Comparison of ENCODE assay signal across 19 mouse cellular contexts in the genomic region with DNA sequence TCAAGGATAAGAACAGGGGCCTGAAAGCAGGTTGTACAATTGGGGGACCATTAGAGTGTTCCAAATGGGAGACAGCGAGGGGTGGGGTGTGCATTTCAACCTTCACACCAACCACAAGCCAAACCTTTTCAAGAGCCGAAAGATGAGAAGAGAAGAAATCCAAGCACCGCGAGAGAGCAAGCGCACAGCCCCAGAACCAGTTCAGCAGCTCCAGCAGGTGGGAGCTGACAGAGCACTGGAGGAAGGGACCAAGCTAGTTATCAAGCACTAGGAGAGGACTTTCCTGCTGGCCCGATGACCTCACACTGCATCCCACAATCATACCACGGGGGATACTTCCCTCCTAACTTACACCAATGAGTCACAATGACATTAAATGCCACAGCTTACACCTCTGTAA. TPM values are rescaled to one million over a fixed set of nuclear protein-coding genes. Genes with fewer than 3 reads are reported as not detected.
DNase-seq lines count a peak whose midpoint lies in the region; ATAC-seq lines count a peak whose summit lies in the region.
"Had no signal": no experiment of that assay in that cellular context is flagged by ENCODE, and none has a peak within 500 bp of the region (broad histone marks: within the 10 kb centered on the region; RNA-seq: fewer than 3 reads in every experiment).

No protein-coding gene starts in this region.

- no peak for DNase-seq in embryonic facial prominence, embryonic 10.5 days (ENCODE audit: low spot score)
- DNase-seq in kidney, postnatal 25 days = no peak
- DNase-seq in urinary bladder, postnatal 14 days (ENCODE audit: low spot score) = peak; percentile 64
- no peak for DNase-seq in urinary bladder, adult 2 months (ENCODE audit: low spot score)
- no peak for DNase-seq in Muller cell, postnatal 12 days (ENCODE audit: inconsistent ontology term)
- DNase-seq in midbrain, embryonic 10.5 days (ENCODE audit: low spot score) = no peak
- DNase-seq: adrenal gland, postnatal 14 days; cerebellum, adult 11-12 months; cerebellum, postnatal 25 days; heart, adult 18-20 months; kidney, postnatal 10 days; spleen, adult 18-20 months; thymus, postnatal 14 days had no signal

- H3K9me3 ChIP-seq in embryonic facial prominence, embryonic 12.5 days = no peaks in the 10 kb centered on the region
- no peaks in the 10 kb centered on the region for H3K9me3 ChIP-seq in embryonic facial prominence, embryonic 10.5 days
- H3K9me3 ChIP-seq in kidney, embryonic 15.5 days (replicated peaks) = no peaks in the 10 kb centered on the region
- no peaks in the 10 kb centered on the region for H3K9me3 ChIP-seq in midbrain, embryonic 10.5 days (replicated peaks)
- H3K9me3 ChIP-seq: limb, embryonic 12.5 days; neural tube, embryonic 12.5 days had no signal

- peak; percentile 54; the same call in 1 of the 2 replicates for ATAC-seq in embryonic facial prominence, embryonic 12.5 days (ENCODE audit: insufficient number of reproducible peaks, insufficient read depth, low FRiP score, low TSS enrichment)
- ATAC-seq in kidney, embryonic 15.5 days (replicated peaks; ENCODE audit: low FRiP score) = peak; percentile 34
- ATAC-seq: inflammation-experienced regulatory T-cells, adult 6 months had no signal

- H3K27me3 ChIP-seq in embryonic facial prominence, embryonic 12.5 days = no peaks in the 10 kb centered on the region
- H3K27me3 ChIP-seq in embryonic facial prominence, embryonic 10.5 days (replicated peaks; ENCODE audit: low read depth, poor library complexity, severe bottlenecking) = no peaks in the 10 kb centered on the region; the same call in 1 of the 2 replicates
- no peaks in the 10 kb centered on the region for H3K27me3 ChIP-seq in kidney, embryonic 15.5 days
- peaks cover 98% of the 10 kb centered on the region for H3K27me3 ChIP-seq in midbrain, embryonic 10.5 days (ENCODE audit: low read depth, poor library complexity, severe bottlenecking)
- H3K27me3 ChIP-seq: CH12.LX; limb, embryonic 12.5 days; neural tube, embryonic 12.5 days had no signal

- WGBS in embryonic facial prominence, embryonic 12.5 days = 56% methylated on average over 7 of the region's 7 CpGs
- 73% methylated on average over 7 of the region's 7 CpGs for WGBS in embryonic facial prominence, embryonic 10.5 days
- WGBS in kidney, embryonic 15.5 days = 52% methylated on average over 7 of the region's 7 CpGs
- WGBS in midbrain, embryonic 10.5 days = 82% methylated on average over 7 of the region's 7 CpGs

- H3K4me3 ChIP-seq in embryonic facial prominence, embryonic 12.5 days = no peak overlapping the region
- H3K4me3 ChIP-seq in embryonic facial prominence, embryonic 10.5 days = no peak overlapping the region
- H3K4me3 ChIP-seq in kidney, embryonic 15.5 days (replicated peaks) = no peak overlapping the region
- H3K4me3 ChIP-seq in midbrain, embryonic 10.5 days = no peak overlapping the region
- H3K4me3 ChIP-seq: limb, embryonic 12.5 days; neural tube, embryonic 12.5 days had no signal

- H3K36me3 ChIP-seq in embryonic facial prominence, embryonic 12.5 days = peaks cover 7% of the 10 kb centered on the region; the same call in 1 of the 2 replicates
- peaks cover 46% of the 10 kb centered on the region for H3K36me3 ChIP-seq in embryonic facial prominence, embryonic 10.5 days (replicated peaks)
- peaks cover 5% of the 10 kb centered on the region; the same call in 1 of the 2 replicates for H3K36me3 ChIP-seq in kidney, embryonic 15.5 days
- H3K36me3 ChIP-seq in midbrain, embryonic 10.5 days = peaks cover 17% of the 10 kb centered on the region

- no peak overlapping the region; the same call in 1 of the 2 replicates for H3K27ac ChIP-seq in embryonic facial prominence, embryonic 12.5 days
- H3K27ac ChIP-seq in embryonic facial prominence, embryonic 10.5 days (replicated peaks) = no peak overlapping the region
- H3K27ac ChIP-seq in kidney, embryonic 15.5 days = no peak overlapping the region
- H3K27ac ChIP-seq in midbrain, embryonic 10.5 days (replicated peaks) = no peak overlapping the region
- H3K27ac ChIP-seq: limb, embryonic 12.5 days; neural tube, embryonic 12.5 days had no signal

- H3K4me2 ChIP-seq in embryonic facial prominence, embryonic 12.5 days (replicated peaks) = no peak overlapping the region
- H3K4me2 ChIP-seq in kidney, embryonic 15.5 days = no peak overlapping the region
- H3K4me2 ChIP-seq: limb, embryonic 12.5 days; neural tube, embryonic 12.5 days had no signal

- peaks cover 45% of the 10 kb centered on the region for H3K4me1 ChIP-seq in embryonic facial prominence, embryonic 12.5 days
- peaks cover 68% of the 10 kb centered on the region for H3K4me1 ChIP-seq in embryonic facial prominence, embryonic 10.5 days
- H3K4me1 ChIP-seq in kidney, embryonic 15.5 days = peaks cover 49% of the 10 kb centered on the region
- peaks cover 40% of the 10 kb centered on the region for H3K4me1 ChIP-seq in midbrain, embryonic 10.5 days

- H3K9ac ChIP-seq in embryonic facial prominence, embryonic 12.5 days = no peak overlapping the region
- no peak overlapping the region for H3K9ac ChIP-seq in kidney, embryonic 15.5 days
- H3K9ac ChIP-seq: limb, embryonic 12.5 days; neural tube, embryonic 12.5 days had no signal

RNA-seq across cellular contexts. Expression of a gene that starts 13.2 kb away (rescaled TPM):
- polyA plus RNA-seq in embryonic facial prominence, embryonic 12.5 days (2016; fragmentation: Nextera tagmentation; extraction: Ambion mirVana) = 49.4 and 51.6 TPM in 2 replicates
- polyA plus RNA-seq in embryonic facial prominence, embryonic 10.5 days (2016; fragmentation: Nextera tagmentation; extraction: Ambion mirVana) = 32.2 and 33.7 TPM in 2 replicates
- polyA plus RNA-seq in kidney, embryonic 15.5 days (2015; fragmentation: Nextera tagmentation; extraction: Ambion mirVana) = 26.2 TPM in 2 replicates
- polyA plus RNA-seq in urinary bladder, adult 2 months (2012; rRNA removed) = 27.6 and 30.5 TPM in 2 replicates
- polyA plus RNA-seq in midbrain, embryonic 10.5 days (2016; fragmentation: Nextera tagmentation; extraction: Ambion mirVana) = 14.7 and 15.8 TPM in 2 replicates

RNA-seq across cellular contexts. Expression of a gene that starts 42.5 kb away (rescaled TPM):
- 209 and 217 TPM in 2 replicates for polyA plus RNA-seq in embryonic facial prominence, embryonic 12.5 days (2016; fragmentation: Nextera tagmentation; extraction: Ambion mirVana)
- polyA plus RNA-seq in embryonic facial prominence, embryonic 10.5 days (2016; fragmentation: Nextera tagmentation; extraction: Ambion mirVana) = 174 and 177 TPM in 2 replicates
- polyA plus RNA-seq in kidney, embryonic 15.5 days (2015; fragmentation: Nextera tagmentation; extraction: Ambion mirVana) = 146 and 152 TPM in 2 replicates
- polyA plus RNA-seq in urinary bladder, adult 2 months (2012; rRNA removed) = 107 and 133 TPM in 2 replicates
- 142 and 159 TPM in 2 replicates for polyA plus RNA-seq in midbrain, embryonic 10.5 days (2016; fragmentation: Nextera tagmentation; extraction: Ambion mirVana)
